Mouse (Mus musculus): ENCODE results near the gene Pias4. TPM values are rescaled to one million over a fixed set of nuclear protein-coding genes. Genes with fewer than 3 reads are reported as not detected.
"Not testable (repeated sequence)": the region's sequence is repeated elsewhere in the genome, so short reads cannot be mapped to it uniquely, and the experiment has no call there.

Pias4 gene
- polyA plus RNA-seq (2015; fragmentation: Nextera tagmentation; extraction: Ambion mirVana), result 34.7 and 37.5 TPM in 2 replicates

DNA sequence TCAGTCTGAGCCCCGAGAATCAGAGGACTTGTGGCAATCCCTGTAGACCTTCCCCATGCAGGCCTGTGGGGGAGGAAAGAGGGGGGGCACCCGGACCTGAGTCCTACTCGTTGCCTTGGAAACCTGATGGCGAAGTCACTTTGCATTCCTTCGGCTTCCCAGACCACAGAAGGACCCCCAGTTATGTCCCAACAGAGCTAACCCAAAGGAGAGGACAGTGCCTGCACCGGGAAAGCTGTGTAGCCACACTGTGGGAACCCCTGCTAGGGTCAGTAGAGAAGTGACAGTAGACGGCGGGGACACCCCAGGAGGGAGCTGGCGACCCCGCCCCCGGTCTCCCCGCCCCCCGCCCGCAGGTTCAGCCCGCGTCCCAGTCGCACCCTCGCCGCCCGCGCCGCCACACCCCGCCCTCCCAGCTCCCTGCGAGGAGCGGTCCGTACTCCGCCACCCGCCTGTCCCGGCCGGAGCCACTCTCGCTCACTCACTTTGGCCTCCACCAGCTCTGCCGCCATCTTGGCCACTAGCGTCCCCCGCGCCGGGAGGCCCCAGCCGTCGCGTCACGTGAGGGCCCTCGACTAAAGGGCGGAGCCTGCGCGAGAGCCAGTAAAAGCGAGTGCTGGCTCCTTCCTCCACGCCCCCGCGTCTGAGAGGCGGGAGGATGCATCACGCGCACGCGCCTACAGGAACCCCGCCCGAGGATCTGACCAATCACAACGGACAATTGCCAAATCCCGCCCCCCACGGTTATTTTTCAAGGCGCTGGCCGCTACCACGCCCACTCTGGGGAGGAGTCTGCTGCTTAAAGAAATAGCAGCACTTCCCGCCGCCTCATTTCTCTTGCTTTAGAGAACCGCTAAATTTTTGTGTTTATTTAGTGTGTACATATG lies at the start of gene Pias4:
Gene Pias4, minus strand, starts transcription at position 724 of the 887 bp plus-strand sequence.
- peak within 1 kb of the TSS; percentile 79 for H3K27ac ChIP-seq (ENCODE audit: low read length)
- peaks cover 8% of the 10 kb centered on the region for H3K36me3 ChIP-seq (ENCODE audit: control insufficient read depth, insufficient read depth)
- H3K27me3 ChIP-seq (ENCODE audit: control insufficient read depth, insufficient read depth, low read length), result no peaks in the 10 kb centered on the region
- under 1% methylated on average over 55 of the region's 64 CpGs for WGBS
- H3K4me1 ChIP-seq (ENCODE audit: control insufficient read depth, insufficient read depth, low read length), result peaks cover 15% of the 10 kb centered on the region
- H3K9me3 ChIP-seq (replicated peaks; ENCODE audit: control insufficient read depth, low read length), result no peaks in the 10 kb centered on the region
- ATAC-seq (replicated peaks; ENCODE audit: extremely low read depth, insufficient read depth, low FRiP score), result peak; percentile 90
- peak within 1 kb of the TSS; percentile 96 for H3K4me2 ChIP-seq (ENCODE audit: low read depth, low read length)
- H3K4me3 ChIP-seq (ENCODE audit: low read length), result peak within 1 kb of the TSS; percentile 95
- peak within 1 kb of the TSS; percentile 92 for H3K9ac ChIP-seq (ENCODE audit: low read length)

DNA sequence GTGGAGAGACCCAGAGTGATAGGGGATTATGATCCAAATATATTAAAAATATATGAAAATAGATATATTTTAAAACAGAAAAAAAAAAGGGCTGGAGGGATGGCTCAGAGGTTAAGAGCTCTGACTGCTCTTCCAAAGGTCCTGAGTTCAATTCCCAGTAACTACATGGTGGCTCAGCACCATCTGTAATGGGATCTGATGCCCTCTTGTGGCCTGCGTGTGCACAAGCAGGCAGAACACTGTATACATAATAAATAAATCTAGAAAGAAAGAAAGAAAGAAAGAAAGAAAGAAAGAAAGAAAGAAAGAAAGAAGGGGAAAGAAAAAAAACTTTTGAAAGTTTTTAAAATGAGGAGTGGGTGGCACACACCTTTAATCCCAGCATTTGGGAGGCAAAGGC lies 49.5 kb upstream of the Pias4 start:
- ATAC-seq (replicated peaks; ENCODE audit: extremely low read depth, insufficient read depth, low FRiP score); H3K4me2 ChIP-seq (ENCODE audit: low read depth, low read length); H3K27ac ChIP-seq (ENCODE audit: low read length); H3K27me3 ChIP-seq (ENCODE audit: control insufficient read depth, insufficient read depth, low read length); H3K9ac ChIP-seq (ENCODE audit: low read length); H3K9me3 ChIP-seq (replicated peaks; ENCODE audit: control insufficient read depth, low read length); H3K4me1 ChIP-seq (ENCODE audit: control insufficient read depth, insufficient read depth, low read length); H3K36me3 ChIP-seq (ENCODE audit: control insufficient read depth, insufficient read depth); H3K4me3 ChIP-seq (ENCODE audit: low read length): not testable (repeated sequence)
- 4% methylated on average over 1 of the region's 1 CpGs for WGBS

DNA sequence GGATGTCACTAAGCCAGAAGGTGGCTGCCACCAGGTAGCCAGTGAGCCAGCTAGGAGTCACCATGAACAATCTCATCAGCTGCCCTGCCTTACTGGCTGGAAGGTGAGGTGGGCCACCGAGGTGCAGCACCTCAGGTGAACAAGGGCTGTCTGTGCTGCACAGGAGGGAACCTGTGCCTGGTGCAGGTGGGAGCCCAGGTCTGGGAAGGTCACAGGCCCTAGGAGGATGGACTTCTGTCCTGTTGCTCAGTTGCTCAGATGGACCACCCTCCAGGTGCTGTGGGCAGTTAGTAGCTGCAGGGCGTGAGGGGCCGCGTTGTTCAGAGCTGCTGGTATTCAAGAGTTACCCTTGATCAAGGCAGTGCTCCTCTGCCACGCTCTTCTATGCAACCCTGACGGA lies 49.1 kb upstream of the Pias4 start:
- H3K27ac ChIP-seq (ENCODE audit: low read length), result no peak overlapping the region
- H3K27me3 ChIP-seq (ENCODE audit: control insufficient read depth, insufficient read depth, low read length), result no peaks in the 10 kb centered on the region
- H3K36me3 ChIP-seq (ENCODE audit: control insufficient read depth, insufficient read depth), result no peaks in the 10 kb centered on the region
- WGBS, result 82% methylated on average over 6 of the region's 6 CpGs
- H3K4me1 ChIP-seq (ENCODE audit: control insufficient read depth, insufficient read depth, low read length), result no peaks in the 10 kb centered on the region
- no peak overlapping the region for H3K4me2 ChIP-seq (ENCODE audit: low read depth, low read length)
- ATAC-seq (replicated peaks; ENCODE audit: extremely low read depth, insufficient read depth, low FRiP score), result no peak
- H3K4me3 ChIP-seq (ENCODE audit: low read length), result no peak overlapping the region
- H3K9ac ChIP-seq (ENCODE audit: low read length), result no peak overlapping the region
- no peaks in the 10 kb centered on the region for H3K9me3 ChIP-seq (replicated peaks; ENCODE audit: control insufficient read depth, low read length)

DNA sequence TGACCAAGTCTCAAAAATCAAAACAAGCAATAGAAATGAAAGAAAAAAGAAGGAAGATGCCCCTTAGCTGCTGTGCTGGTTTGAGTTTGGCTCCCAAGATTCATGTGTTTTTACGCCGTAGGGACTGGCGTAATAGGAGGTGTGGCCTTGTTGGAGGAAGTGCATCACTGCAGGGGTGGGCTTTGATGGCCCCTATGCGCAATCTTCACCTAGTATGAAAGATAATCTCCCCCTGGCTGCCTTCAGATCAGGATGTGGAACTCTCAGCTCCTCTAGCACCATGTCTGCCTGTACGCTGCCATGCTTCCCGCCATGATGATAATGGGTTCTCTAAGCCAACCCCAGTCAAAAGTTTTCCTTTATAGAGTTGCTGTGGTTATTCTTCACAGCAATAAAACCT lies 48.5 kb upstream of the Pias4 start:
- H3K4me2 ChIP-seq (ENCODE audit: low read depth, low read length), result no peak overlapping the region
- H3K27me3 ChIP-seq (ENCODE audit: control insufficient read depth, insufficient read depth, low read length), result no peaks in the 10 kb centered on the region
- H3K9me3 ChIP-seq (replicated peaks; ENCODE audit: control insufficient read depth, low read length), result no peaks in the 10 kb centered on the region
- H3K27ac ChIP-seq (ENCODE audit: low read length), result no peak overlapping the region
- H3K4me1 ChIP-seq (ENCODE audit: control insufficient read depth, insufficient read depth, low read length), result no peaks in the 10 kb centered on the region
- H3K36me3 ChIP-seq (ENCODE audit: control insufficient read depth, insufficient read depth), result no peaks in the 10 kb centered on the region
- H3K4me3 ChIP-seq (ENCODE audit: low read length), result no peak overlapping the region
- no peak overlapping the region for H3K9ac ChIP-seq (ENCODE audit: low read length)
- WGBS, result 88% methylated on average over 6 of the region's 6 CpGs
- ATAC-seq (replicated peaks; ENCODE audit: extremely low read depth, insufficient read depth, low FRiP score), result no peak

DNA sequence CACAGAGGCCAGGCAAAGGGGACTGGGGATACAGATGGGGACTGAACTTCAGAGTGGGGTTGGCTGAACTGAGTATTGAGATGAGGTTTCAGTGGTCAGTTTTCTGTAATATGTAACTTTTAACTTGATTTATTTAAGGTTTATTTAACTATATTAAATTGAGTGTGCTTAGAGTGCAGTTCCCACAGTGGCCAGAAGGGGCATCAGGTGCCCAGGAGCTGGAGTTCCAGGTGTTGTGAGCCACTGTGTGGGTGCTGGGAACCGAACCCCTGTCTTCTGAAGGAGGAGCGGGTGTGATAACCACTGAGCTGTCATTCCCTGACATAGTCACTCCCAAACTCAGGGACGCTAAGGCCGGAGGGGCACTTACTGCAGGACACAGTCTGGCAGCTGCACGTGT lies 42.4 kb upstream of the Pias4 start:
- Histone ChIP-seq H3K36me3 (ENCODE audit: control insufficient read depth, insufficient read depth) (no peaks in the 10 kb centered on the region), H3K4me1 (ENCODE audit: control insufficient read depth, insufficient read depth, low read length) (no peaks in the 10 kb centered on the region), H3K27me3 (ENCODE audit: control insufficient read depth, insufficient read depth, low read length) (no peaks in the 10 kb centered on the region), H3K9ac (ENCODE audit: low read length) (no peak overlapping the region), H3K4me2 (ENCODE audit: low read depth, low read length) (no peak overlapping the region), H3K27ac (ENCODE audit: low read length) (no peak overlapping the region), H3K4me3 (ENCODE audit: low read length) (no peak overlapping the region), H3K9me3 (replicated peaks; ENCODE audit: control insufficient read depth, low read length) (peaks cover 3% of the 10 kb centered on the region; the same call in 1 of the 2 replicates)
- 95% methylated on average over 5 of the region's 5 CpGs for WGBS
- ATAC-seq (replicated peaks; ENCODE audit: extremely low read depth, insufficient read depth, low FRiP score), result no peak

DNA sequence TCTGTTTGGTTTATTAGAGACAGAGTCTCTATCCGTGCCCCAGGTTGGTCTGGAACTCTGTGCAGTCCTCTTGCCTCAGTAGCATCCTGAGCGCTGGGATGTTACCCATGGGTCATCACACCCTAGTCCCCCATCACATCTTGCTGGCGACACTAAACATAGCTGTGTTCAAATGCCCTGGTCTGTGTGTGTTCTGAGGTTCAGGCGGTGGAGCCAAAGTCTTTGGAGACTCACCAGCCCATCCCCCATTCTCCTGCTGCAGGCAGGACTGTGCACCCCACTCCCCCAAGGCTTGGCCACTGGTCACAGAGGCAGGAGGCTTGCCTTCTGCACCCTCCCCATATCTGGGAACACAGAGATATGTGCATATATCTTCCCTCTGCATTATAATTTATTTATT lies 36.4 kb upstream of the Pias4 start:
- Histone ChIP-seq H3K4me1 (ENCODE audit: control insufficient read depth, insufficient read depth, low read length) (peaks cover 33% of the 10 kb centered on the region), H3K27ac (ENCODE audit: low read length) (peak overlapping the region; percentile 96), H3K36me3 (ENCODE audit: control insufficient read depth, insufficient read depth) (no peaks in the 10 kb centered on the region), H3K4me2 (ENCODE audit: low read depth, low read length) (no peak overlapping the region), H3K9ac (ENCODE audit: low read length) (no peak overlapping the region), H3K9me3 (replicated peaks; ENCODE audit: control insufficient read depth, low read length) (no peaks in the 10 kb centered on the region), H3K4me3 (ENCODE audit: low read length) (no peak overlapping the region), H3K27me3 (ENCODE audit: control insufficient read depth, insufficient read depth, low read length) (no peaks in the 10 kb centered on the region)
- 52% methylated on average over 4 of the region's 4 CpGs for WGBS
- ATAC-seq (replicated peaks; ENCODE audit: extremely low read depth, insufficient read depth, low FRiP score), result no peak

DNA sequence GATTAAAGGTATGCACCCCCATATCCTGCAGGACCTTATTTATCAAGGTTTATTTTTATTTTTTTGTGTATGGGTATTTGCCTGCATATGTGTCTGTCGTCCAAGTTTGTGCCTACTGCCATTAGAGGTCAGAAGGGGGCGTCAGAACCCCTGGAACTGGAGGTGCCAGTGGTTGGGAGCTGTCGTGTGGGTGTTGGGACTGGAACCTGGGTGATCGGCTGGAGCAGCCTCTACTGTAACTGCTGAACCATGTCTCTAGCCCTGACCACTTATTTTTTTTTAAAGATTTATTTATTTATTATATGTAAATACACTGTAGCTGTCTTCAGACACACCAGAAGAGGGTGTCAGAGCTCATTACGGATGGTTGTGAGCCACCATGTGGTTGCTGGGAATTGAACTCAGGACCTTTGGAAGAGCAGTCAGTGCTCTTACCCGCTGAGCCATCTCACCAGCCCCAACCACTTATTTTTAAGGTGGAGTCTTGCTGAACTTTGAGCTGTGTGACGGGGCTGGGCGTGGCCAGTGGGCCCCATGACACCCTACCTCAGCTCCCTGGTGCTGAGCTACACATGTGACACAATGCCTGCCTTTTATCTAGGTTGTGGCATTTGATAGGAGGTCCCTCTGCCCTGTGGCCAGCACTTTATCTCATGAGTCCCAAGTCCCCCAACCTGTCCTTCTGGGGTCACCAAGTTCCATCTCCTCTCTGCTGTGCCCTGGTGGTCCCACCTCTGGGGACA lies 35.4 kb upstream of the Pias4 start:
- Histone ChIP-seq H3K4me3 (ENCODE audit: low read length) (no peak overlapping the region), H3K27me3 (ENCODE audit: control insufficient read depth, insufficient read depth, low read length) (no peaks in the 10 kb centered on the region), H3K36me3 (ENCODE audit: control insufficient read depth, insufficient read depth) (no peaks in the 10 kb centered on the region), H3K9ac (ENCODE audit: low read length) (no peak overlapping the region; the same call in 1 of the 2 replicates), H3K4me1 (ENCODE audit: control insufficient read depth, insufficient read depth, low read length) (peaks cover 39% of the 10 kb centered on the region), H3K4me2 (ENCODE audit: low read depth, low read length) (no peak overlapping the region), H3K27ac (ENCODE audit: low read length) (peak overlapping the region; percentile 96), H3K9me3 (replicated peaks; ENCODE audit: control insufficient read depth, low read length) (no peaks in the 10 kb centered on the region)
- no peak for ATAC-seq (replicated peaks; ENCODE audit: extremely low read depth, insufficient read depth, low FRiP score)
- 55% methylated on average over 8 of the region's 8 CpGs for WGBS

DNA sequence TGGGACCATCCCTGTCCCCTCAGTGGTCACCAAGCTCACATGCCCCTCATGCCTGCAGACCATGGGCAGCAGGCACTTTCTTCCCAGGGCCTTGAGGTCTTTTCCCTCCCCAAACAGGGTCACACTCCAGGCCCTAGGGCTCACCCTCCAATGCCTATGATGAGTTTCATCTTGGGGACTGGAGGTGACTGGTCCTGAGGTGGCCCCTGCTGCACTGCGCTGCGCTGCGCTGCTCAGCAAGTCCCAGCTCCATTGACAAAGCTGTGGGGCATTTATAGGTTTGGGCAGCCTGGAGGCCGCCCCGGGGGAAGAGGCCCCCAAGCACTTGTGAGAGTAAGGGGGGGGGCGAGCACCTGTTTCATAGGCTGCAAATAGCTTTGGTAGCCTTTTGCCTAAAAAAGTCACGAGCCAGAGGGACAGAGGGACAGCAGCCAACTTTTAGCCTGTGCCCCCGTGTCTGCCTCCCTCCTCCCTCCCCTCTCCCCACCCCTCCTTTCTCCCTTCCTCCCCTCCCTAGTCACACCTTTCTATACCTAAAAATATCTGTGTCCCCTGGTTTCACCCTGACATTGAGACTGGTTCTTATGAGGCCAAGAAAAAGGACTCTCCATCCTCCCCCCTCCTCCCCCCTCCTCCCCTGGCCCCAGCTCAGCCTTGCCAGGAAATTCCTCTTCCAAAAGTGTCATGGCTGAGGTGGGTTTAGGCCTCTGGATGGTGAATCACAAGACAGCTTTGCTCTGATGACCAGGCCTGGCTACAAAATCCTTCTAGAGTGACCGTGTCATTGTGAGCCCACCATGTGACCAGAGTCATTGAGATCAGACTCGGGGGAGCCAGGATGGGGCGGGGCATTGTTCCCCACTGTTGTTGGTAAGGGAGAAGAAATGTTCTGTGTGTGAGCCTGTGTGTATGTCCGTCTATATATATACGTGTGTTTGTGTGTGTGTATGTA lies 34.4 kb upstream of the Pias4 start, which contains the start of gene Nmrk2:
Gene Nmrk2, minus strand, starts transcription at position 245 of the 952 bp plus-strand sequence.
- H3K4me1 ChIP-seq (ENCODE audit: control insufficient read depth, insufficient read depth, low read length), result peaks cover 42% of the 10 kb centered on the region
- peak; percentile 63 for ATAC-seq (replicated peaks; ENCODE audit: extremely low read depth, insufficient read depth, low FRiP score)
- H3K9me3 ChIP-seq (replicated peaks; ENCODE audit: control insufficient read depth, low read length), result no peaks in the 10 kb centered on the region
- H3K27ac ChIP-seq (ENCODE audit: low read length), result peak within 1 kb of the TSS; percentile 96
- H3K27me3 ChIP-seq (ENCODE audit: control insufficient read depth, insufficient read depth, low read length), result no peaks in the 10 kb centered on the region
- H3K9ac ChIP-seq (ENCODE audit: low read length), result peak within 1 kb of the TSS; percentile 75
- WGBS, result 33% methylated on average over 13 of the region's 13 CpGs
- H3K4me2 ChIP-seq (ENCODE audit: low read depth, low read length), result peak within 1 kb of the TSS; percentile 55
- no peaks in the 10 kb centered on the region for H3K36me3 ChIP-seq (ENCODE audit: control insufficient read depth, insufficient read depth)
- peak within 1 kb of the TSS; percentile 17 for H3K4me3 ChIP-seq (ENCODE audit: low read length)
